Mouse (Mus musculus) mature B cell (primary cell): Measurements from ENCODE around the gene Arhgef26.

Experiments
- in situ Hi-C: fragments of 300-500 bp; cut with MboI; formaldehyde crosslinking; loops from 2 replicates; pipeline ENCODE4 v1.14.3; 2019

Gene Arhgef26

DNA sequence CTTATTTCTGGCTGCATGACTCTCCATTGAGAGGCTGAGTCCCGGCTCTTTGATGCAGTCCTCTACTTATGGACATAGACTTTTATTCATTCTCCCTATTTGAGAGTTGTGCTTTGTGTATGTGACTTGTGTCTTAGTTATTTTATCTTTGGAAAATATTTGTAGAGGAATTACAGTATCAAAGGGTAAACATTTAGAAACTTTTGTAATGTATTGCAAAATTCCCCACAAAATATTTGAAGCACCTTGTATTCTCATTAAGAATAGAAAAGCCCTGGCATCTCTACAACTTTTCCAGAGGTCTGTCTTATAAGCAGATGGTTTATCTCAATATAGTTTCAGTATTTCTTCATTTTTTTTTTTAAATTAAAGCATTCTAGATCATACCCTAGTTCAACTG is 44.7 kb downstream of the Arhgef26 start:
- in situ Hi-C loops = no loop called here

DNA sequence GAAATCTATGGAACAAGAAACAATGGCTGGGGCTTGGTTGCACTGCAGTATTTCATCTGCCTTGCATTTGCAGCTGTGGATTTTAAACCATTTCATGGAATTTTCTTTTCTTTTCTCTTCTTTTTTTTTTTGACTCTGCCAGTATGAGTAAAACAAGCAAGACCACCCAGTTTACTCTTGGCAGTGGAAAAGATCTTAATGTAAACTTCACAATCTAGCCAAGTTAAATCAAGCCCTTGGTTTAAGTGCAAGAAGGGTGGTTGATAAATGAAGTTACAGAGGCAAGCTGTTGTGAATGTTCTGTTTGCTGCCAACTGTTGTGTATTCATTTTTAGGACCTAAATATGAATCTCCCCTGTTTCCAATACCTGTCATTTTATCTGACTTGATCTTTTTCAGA is 54.5 kb downstream of the Arhgef26 start:
- in situ Hi-C loops = no loop called here

DNA sequence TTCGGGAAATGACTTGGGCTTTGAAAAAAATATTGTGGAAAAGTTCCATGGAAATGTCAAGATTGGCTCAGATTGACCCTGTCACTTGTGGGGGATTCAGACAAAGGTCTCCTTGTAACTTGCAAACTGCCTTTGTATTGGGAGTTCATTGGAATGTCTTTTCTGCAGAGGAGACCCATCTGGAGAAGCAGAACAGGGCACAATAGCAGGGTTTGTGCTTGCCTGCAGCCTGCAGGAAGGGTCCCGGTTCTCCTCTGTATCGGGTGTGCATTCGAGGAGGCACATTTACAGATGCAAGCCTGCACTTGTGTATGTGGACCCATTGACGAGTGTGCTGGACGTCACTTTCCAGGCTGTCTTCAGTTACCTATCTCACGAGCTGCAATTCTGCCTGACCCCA is 56.1 kb downstream of the Arhgef26 start:
- in situ Hi-C loops = no loop called here

DNA sequence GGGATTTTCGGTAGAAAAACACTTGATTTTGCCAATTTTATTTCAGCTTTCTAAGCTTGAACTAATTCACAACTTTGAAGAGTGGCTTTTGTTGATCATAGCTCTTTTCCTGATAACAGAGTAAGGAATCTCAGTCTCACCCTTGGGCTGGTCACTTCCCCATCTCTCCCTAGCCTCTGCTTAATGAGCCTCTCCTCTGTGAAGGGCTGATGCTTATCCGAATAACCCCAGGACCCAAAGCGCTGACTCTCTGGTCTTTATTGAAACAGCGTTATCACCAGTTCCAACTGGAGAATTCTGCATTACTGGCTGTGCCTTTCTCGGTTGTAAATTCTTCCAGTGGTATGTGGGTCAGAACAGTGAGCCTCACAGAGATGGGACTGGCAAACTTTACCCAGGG is 57.2 kb downstream of the Arhgef26 start:
- in situ Hi-C loops = no loop called here

DNA sequence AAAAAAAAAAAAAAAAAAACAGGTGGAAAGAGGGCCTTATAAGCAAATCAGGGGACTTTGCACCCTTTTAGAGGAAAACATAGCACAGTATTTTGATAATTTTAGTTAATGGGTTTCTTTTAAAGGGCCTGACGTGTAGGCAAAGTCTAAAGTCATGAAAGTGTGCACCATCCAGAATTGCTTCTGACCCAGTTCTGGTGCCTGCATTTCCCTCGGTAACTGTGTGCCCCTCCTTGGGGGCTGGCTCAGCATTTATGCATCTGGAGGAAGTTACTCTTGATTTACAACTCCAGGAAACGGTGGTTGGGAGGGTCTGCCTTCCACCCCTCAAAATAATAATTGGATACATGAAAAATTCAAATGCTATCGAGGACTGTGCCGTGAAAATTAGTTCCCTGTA is 58.0 kb downstream of the Arhgef26 start:
- in situ Hi-C loops = no loop called here

DNA sequence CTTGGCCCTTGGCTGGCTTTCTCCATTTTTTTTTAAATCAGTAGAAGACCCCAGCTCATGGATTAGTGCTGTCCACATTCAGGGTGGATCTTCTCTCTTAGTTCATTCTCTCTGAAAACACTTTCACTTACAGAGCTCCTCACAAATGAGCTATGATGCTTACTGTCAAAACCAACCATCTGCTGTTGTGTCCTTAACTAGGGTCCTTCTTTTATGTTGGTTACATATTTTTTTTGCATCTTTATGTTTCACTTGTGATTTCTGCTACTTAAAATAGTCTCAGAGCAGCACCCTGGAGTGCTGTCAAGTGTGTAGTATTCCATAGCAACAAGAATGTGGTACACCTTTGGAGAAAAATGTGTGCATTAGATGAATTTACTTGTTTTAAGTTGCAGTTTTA is 60.0 kb downstream of the Arhgef26 start:
- in situ Hi-C loops = no loop called here

DNA sequence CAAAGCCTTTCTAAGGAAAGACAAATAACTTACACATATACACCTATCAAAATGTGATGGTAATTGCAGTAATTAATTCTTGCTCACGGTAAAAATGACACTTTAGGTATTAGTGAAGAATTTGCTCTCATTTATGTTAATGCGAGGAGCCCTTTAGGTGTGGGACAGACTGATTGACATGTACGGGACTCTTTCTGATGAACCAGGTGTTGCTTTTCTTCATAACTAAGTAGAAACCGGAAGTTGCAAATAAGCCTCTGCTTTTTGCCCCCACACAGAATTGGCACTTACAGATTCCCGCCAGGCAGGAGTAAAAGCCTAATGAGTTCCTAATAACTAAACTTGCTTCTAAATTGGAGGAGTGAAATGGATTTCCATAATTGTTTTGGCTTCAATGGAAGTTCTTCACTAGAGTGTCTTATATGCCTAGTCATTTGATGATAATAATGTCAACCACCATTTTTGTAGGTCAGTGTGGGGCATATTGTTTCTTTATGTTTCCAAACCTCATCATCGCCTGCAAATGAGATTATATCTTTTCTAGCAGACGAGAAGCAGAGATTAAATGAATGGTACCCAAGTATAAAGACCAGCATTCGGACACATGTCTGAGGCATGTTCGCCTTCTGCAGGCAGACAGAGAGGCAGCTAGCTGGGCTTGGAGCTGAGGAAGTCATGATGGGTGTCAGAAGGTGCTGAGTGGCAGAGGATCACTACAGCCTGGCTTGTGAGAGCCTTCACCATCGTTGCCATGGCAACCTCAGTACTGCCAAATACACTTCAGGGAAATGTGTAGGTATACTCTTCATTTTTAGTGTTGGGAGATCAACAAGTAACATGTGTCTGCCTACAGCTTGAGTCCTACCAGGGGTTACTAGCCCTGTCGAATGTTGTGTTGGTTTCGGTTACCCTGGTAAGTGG is 61.9 kb downstream of the Arhgef26 start:
- in situ Hi-C loops = no loop called here

DNA sequence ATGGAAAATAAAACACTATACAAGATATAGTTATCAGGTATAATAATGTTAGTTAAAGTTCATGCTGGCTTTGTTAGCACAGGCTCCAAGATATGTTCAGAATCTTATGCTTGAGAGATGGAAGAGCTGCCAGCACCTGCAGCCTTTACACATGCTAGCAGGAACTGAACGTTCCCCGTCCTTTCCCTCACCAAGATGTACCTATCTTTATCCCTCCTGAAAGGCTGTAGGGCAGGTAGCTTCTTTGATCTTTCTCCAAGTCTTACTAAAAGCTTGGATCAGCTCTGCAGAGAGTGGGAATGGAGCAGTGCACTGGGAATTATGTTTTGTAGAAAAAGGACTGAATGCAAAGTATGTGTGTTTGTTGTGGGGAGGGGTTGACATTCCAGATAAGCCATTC is 64.3 kb downstream of the Arhgef26 start:
- in situ Hi-C loops = no loop called here

DNA sequence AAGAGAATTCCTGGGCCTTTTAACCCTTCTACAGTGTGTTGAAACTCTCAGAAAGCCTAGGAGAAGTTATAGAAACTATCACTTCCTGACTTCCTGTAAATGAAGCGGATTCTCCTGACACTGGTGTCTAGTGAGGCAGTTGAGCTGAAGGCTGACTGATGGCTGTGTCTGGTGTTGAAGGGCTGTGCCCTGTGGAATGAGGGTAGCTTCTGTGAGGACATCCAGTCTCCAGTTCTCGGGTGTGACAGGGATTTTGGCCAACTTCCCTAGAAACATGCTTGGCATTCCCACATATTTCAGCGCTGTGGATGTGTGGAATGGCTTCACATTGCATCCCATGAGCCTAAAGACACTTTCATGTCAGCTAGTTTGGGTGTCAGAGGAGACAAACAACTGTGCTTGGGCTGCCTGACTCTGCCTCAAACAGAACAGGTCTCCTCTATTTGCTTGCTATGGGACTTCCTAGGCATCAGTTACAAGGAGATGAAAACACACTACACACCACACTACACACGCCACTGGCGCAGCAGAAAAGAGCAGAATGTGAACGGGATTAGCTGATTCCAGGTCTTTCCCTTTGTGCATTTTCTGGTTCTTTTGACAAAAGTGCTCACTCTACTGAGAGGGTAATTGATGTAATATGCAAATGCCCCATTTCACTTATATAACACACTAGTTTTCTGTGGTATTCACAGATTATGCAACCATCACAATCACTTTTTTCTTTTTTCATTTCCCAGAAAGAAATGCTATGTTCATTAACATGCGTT is 66.5 kb downstream of the Arhgef26 start:
- in situ Hi-C loops = no loop called here

DNA sequence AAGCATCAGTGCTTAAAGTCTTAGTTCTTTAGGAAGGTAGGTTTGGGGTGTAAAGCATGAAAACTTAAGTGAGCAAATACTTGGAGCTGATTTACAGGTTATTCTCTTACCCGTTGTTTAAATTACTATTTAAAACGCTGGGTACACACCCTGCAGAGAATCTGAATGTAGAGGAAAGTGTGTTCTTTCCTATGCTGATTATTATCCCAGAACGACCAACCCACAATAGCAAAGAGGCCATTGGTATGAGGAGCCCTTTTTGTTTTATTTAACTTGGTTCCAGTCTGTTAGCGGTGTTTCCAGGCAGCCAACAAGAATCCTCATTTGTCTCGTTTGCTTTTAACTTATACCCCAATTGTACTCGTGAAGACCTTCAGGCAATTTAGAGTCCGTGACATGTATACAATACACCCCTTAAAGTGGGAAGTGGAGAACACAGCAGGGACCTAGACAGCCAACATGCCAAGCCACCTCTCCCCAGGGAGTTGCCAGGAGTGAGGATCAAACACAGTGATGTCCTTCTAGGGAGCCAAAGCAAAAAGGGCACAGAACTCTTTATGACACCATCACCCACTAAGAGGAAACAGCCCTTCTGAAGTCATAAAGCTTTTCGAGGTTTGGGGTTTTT is 71.5 kb downstream of the Arhgef26 start:
- in situ Hi-C loops = no loop called here

DNA sequence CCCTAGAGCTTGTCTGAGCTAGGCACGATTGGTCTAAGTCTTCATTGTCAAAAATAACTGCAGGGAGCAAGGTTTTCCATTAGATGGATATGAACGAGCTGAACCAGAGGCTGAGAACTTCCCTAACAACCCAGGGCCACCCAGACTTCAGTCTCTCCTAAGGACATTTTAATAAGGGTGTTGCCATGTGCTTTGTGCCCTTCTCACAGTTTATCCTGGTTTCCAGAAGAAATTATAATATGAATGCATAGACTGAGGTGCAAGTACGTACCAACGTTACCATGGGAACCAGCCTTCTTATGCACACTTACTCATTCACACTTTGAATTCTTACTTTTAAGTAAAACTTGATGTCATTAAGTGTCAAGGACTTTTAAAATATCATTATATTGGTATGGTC is 72.3 kb downstream of the Arhgef26 start:
- in situ Hi-C loops = no loop called here

DNA sequence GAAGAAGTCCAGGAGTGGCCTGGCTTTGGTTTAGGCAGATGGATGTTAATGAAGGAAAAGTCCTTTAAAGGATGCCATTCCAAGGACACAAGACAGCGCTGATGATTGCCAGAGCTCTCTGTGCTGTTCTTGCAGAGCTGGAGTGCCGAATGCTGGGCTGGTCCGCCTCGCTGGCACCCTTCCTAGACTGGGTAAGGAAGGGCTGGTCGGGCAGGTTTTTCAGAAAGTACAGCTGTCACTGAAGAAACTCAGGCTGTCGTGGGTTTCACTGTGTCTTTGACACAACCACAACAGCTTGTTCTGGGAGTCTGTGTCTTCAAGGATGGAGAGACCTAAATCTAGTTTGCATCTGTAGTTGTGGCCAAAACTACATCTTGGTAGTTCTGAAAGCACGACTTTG is 74.6 kb downstream of the Arhgef26 start:
- in situ Hi-C loops = no loop called here

DNA sequence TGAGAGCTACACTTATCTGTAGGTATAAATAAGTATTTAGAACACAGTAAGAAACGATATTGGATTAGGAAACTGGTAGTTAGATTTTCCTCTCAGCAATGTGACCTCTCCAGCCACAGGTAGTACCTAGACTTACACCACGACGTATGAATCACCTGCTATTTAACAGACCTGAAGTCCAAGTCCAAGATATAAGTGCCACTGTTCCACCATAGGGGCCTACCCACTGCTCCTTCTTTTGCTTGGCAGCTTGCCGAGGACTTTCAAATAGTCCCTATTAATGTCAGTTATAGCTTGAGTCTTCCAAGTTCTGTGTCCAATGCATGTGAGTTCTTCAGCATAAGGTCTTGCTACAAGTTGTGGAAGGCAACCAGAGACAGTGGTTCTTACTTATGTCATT is 76.8 kb downstream of the Arhgef26 start:
- in situ Hi-C loops = no loop called here

DNA sequence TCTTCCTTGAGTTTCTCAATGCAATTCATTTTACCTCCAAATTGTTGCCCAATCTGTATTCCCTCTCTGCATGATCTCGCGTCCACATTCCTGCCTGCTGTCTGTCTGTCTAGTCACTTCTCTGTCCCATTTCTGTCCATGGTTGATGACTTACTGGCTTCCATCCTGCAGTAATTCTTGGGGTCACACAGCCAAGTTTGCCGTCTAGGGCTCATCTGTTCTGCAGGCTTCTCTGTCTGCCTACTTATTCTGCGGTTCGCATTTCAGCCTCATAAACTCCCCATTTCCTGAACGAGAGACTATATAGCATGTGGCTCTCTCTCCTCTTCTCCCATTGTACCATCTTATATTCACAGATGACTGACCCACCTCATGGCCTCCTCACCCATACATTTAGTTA is 79.3 kb downstream of the Arhgef26 start:
- in situ Hi-C loops = no loop called here

DNA sequence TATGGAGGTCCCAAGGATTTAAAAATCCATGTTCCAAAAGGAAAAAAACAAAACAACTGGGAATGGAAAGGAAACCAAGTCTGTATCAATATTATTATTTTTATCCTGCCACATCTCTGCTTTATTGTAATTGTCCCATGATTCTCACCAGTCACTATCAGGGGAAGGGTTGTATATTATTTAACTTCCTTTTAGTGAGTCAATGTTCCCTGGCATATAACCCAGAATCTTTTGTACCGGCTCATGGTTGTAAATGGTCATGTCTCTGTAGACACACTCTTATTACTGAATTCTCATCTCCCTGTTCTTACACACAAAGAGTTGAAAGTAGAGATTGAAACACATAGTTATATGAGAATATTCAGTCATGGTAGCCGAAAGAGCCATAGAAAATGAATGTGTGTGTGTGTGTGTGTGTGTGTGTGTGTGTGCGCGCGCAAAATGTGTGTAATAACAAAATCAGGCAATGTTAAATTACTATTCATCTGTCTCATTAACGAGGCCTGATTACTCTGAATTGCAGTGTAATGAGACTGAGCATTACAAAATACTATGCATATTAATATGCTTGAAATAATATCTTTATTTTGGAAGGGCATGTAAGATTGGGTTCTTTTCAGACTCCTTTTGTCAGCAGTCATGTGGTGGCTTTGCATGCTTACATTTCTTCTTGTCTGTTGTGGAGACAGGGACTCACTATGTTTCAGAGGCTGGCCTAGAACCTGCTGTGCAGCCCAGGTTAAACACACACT is 80.4 kb downstream of the Arhgef26 start:
- in situ Hi-C loops = no loop called here

DNA sequence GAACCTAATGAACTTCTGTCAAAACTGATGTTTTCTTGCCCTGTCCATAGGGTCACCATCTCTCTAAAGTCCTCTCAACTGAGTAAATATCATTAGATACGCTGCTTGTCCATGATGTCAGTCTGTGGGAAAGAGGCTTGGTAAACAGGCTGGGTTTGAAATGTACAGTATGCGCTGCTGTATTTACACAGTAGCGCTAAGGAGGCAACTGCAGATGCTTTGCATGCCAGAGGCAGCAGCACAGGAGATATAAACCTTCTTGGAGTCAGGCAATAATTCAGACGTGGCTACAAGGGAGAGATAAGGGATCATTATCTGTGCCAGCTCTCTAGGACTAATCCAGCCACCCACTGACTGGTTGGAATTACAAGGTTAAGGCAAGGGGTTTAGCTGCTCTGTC is 95.5 kb downstream of the Arhgef26 start:
- in situ Hi-C loops = no loop called here

DNA sequence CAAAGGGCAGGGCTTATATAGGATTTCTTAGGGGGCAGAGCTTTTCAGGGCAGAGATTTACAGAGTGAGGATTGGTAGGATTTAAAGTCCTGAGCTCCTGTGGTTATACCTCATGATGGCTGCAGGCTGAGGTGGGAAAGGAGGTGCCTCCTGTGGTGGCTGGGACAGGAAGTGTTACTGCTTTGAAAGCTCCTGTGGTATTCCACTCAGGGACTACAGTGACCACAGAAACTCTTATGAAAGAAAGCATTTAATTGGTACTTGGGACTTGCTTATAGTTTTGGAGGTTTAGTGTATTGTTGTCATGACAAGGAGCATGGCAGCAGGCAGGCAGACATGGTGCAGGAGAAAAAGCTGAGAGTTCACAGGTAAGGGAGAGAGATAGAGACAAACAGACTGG is 97.8 kb downstream of the Arhgef26 start:
- in situ Hi-C loops = no loop called here

DNA sequence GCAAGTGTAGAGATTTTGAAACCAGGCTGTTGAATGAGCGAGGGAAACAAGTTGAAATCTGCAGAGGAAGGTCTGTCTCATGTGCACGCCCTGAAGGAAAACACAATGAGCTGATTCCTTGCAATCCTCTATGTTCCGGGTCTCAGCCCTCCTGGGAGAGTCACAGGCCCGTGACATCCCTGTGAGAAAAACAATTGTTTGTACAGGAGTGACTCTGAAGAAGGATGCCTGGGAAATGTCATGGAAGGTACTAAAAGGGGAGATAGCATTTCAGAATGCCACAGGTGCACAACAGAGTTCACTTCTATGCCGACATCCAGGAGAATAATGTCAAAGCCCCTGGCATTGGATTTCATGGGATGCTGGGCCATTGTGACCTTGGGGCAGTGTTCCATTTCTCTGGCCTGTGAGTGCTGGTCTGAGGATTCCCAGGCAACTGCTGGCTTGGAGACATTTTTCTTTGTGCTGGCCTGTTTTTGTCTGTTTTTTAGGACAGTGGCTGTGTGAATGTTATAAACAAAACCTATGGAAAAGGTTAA is 102.4 kb downstream of the Arhgef26 start:
- in situ Hi-C loops = no loop called here

DNA sequence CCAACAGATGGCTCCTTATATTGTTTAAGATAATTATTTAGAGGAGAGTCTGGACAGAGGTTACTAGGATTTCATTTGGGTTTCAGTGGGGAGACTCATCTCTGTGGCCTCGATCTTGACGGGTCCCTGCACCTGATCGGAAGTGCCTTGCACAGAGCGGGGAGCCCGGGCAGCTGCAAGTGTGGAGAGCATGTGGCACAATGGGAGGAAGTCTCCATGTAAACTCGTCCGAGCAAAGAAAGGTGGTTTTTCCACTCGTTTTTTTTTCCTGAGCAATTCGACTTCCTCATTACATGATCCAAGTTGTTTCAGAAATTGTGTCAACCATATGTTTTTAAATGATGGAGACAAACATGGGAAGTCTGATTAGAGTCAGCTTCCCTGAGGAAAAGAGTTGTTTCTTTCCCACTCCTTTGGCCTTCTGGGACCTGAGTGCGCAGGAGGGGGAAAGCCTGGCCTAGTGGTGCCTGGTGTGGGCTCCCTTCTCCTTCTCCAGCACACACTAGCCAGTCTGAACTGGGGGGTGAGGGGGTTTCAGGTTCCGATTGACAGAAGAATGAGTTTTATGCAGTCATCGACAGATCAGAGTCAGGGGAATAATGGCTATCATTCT is 105.5 kb downstream of the Arhgef26 start:
- in situ Hi-C loops = no loop called here

DNA sequence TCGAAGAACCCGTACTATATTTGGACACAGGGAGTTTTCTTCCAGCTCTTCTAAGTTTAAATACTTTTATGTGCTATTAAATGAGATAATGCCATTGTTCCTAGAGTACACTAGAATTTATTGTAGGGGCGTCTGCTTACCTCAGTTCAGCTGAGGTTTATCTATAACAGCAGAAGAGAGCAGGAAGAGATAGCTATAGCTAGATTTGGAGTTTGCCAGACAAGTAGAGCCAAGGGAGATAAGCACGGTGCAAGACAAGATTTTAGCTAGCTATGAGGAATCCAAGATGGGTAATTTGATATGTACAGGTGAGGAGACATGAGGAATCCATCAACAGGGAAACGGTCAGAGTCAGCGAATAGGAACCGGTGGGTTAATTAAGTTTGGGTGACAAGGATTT is 108.1 kb downstream of the Arhgef26 start:
- in situ Hi-C loops = no loop called here

DNA sequence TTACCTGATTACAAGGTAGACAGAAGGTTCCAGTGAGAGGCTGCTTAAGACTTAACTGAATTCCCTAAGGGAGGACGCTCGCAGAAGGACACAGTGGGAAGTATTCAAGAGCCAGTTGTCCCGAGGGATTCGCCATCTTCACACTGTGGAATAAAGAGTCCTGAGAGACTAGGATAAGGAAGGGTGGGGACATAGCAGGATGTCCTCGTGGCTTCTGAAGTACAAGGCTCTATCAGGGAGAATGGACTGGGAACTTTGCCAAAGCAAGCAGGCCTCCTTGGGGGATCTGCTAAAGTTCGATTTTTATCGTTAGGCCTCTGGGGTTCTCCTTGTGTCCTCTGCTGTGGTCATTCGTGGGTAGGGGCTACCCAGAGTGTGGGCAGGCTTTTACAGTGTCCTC is 109.0 kb downstream of the Arhgef26 start:
- in situ Hi-C loops = no loop called here
